In the genomic region with DNA sequence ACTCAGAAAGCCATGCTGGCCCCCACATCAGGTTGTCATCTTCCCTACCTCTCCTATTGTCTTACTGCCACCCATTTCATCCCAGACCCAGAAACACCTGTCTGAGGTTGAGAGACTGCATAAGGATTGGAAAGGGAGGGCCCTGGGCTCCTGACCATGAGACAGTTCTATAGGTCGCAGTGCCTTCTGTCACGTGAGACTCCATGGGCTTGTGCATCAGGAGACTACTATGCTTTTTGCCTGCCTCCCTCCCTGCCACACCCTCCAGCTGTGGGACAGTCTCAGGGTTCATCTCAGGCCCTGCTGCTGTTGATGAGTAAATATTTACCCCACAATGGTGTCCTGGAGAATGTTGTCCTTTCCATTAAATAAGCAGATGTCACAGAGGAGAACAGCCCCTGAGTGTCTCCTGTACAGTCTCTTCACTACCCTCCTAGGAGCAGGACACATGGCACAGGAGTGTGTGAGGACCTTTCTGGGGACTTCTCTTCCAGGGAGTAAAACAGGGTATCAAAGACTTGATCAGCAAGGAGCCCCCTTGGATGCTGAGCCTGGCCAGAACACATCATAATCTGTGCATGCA, we compare ENCODE assay signal across 30 mouse cellular contexts. TPM values are rescaled to one million over a fixed set of nuclear protein-coding genes. Genes with fewer than 3 reads are reported as not detected.
A peak's percentile ranks its signal among the peaks of the same experiment; 100 is the strongest.
DNase-seq lines count a peak whose midpoint lies in the region; ATAC-seq and TF ChIP-seq lines count a peak whose summit lies in the region.
"Had no signal": no experiment of that assay in that cellular context is flagged by ENCODE, and none has a peak within 500 bp of the region (broad histone marks: within the 10 kb centered on the region; RNA-seq: fewer than 3 reads in every experiment).

No protein-coding gene starts in this region.

- 0 out of 2 replicates have a peak, but pooled peaks have one; percentile 56 for ATAC-seq in intestine, embryonic 14.5 days (replicated peaks; ENCODE audit: low FRiP score, low TSS enrichment, low read depth)
- no peak for ATAC-seq in intestine, postnatal 0 days
- ATAC-seq in intestine, embryonic 16.5 days, result peak; percentile 53; the same call in 1 of the 2 replicates
- 0 out of 2 replicates have a peak, but pooled peaks have one; percentile 8 for ATAC-seq in stomach, postnatal 0 days (ENCODE audit: low FRiP score, low TSS enrichment)
- no peak for ATAC-seq in neural tube, embryonic 15.5 days (ENCODE audit: low FRiP score)
- ATAC-seq: forebrain, embryonic 15.5 days; hindbrain, embryonic 16.5 days; Patski had no signal

- DNase-seq in intestine, embryonic 14.5 days (ENCODE audit: low spot score), result no peak
- DNase-seq in stomach, postnatal 0 days (ENCODE audit: low spot score), result no peak
- DNase-seq in urinary bladder, postnatal 10 days (ENCODE audit: low spot score), result no peak
- DNase-seq: adrenal gland, adult 2 months; adrenal gland, postnatal 25 days; B cell, adult 2 months; cerebellum, adult 11-12 months; cerebellum, adult 8-10 months; cerebellum, postnatal 10 days; cerebellum, postnatal 36 days; embryo, embryonic 11 days; gastrocnemius, postnatal 36 days; heart, postnatal 10 days; heart, postnatal 36 days had no signal

- H3K27me3 ChIP-seq in intestine, embryonic 14.5 days (replicated peaks; ENCODE audit: control insufficient read depth, insufficient read depth, low read length), result no peaks in the 10 kb centered on the region
- H3K27me3 ChIP-seq in intestine, postnatal 0 days (replicated peaks; ENCODE audit: control insufficient read depth, insufficient read depth, low read length), result no peaks in the 10 kb centered on the region
- H3K27me3 ChIP-seq in intestine, embryonic 16.5 days (replicated peaks; ENCODE audit: control insufficient read depth, insufficient read depth, low read length), result no peaks in the 10 kb centered on the region
- no peaks in the 10 kb centered on the region for H3K27me3 ChIP-seq in stomach, postnatal 0 days (ENCODE audit: control insufficient read depth, insufficient read depth, low read length)
- no peaks in the 10 kb centered on the region for H3K27me3 ChIP-seq in neural tube, embryonic 15.5 days (replicated peaks)
- H3K27me3 ChIP-seq: CH12.LX; embryonic facial prominence, embryonic 13.5 days; forebrain, embryonic 12.5 days; forebrain, embryonic 15.5 days; heart, embryonic 12.5 days; heart, embryonic 15.5 days; hindbrain, embryonic 13.5 days; Patski had no signal

- TF ChIP-seq CTCF in intestine, postnatal 0 days (IDR thresholded peaks at IDR 0.05; ENCODE audit: low read depth), result no peak
- TF ChIP-seq CTCF in stomach, postnatal 0 days (IDR thresholded peaks at IDR 0.05; ENCODE audit: low read depth), result no peak

- no peak overlapping the region for H3K27ac ChIP-seq in intestine, embryonic 14.5 days (ENCODE audit: low read depth)
- no peak overlapping the region for H3K27ac ChIP-seq in intestine, postnatal 0 days (ENCODE audit: low read depth, low read length)
- no peak overlapping the region for H3K27ac ChIP-seq in intestine, embryonic 16.5 days (ENCODE audit: low read length)
- H3K27ac ChIP-seq in stomach, postnatal 0 days (replicated peaks), result no peak overlapping the region
- no peak overlapping the region for H3K27ac ChIP-seq in neural tube, embryonic 15.5 days (replicated peaks)
- H3K27ac ChIP-seq: embryonic facial prominence, embryonic 10.5 days; embryonic facial prominence, embryonic 13.5 days; forebrain, embryonic 12.5 days; forebrain, embryonic 15.5 days; heart, embryonic 15.5 days; hindbrain, embryonic 10.5 days; hindbrain, embryonic 13.5 days had no signal

- H3K4me2 ChIP-seq in intestine, embryonic 14.5 days (ENCODE audit: low read length), result no peak overlapping the region
- no peak overlapping the region for H3K4me2 ChIP-seq in intestine, postnatal 0 days (replicated peaks; ENCODE audit: low read depth)
- H3K4me2 ChIP-seq in intestine, embryonic 16.5 days (ENCODE audit: low read depth, low read length), result no peak overlapping the region
- no peak overlapping the region for H3K4me2 ChIP-seq in stomach, postnatal 0 days (replicated peaks; ENCODE audit: low read depth)
- no peak overlapping the region for H3K4me2 ChIP-seq in neural tube, embryonic 15.5 days
- H3K4me2 ChIP-seq: embryonic facial prominence, embryonic 13.5 days; forebrain, embryonic 12.5 days; forebrain, embryonic 15.5 days; heart, embryonic 12.5 days; heart, embryonic 15.5 days; hindbrain, embryonic 13.5 days had no signal

- H3K36me3 ChIP-seq in intestine, embryonic 14.5 days (ENCODE audit: control insufficient read depth, insufficient read depth, low read length), result no peaks in the 10 kb centered on the region
- H3K36me3 ChIP-seq in intestine, postnatal 0 days (ENCODE audit: control insufficient read depth, insufficient read depth), result no peaks in the 10 kb centered on the region
- H3K36me3 ChIP-seq in intestine, embryonic 16.5 days (ENCODE audit: control insufficient read depth, insufficient read depth, low read length), result no peaks in the 10 kb centered on the region
- no peaks in the 10 kb centered on the region for H3K36me3 ChIP-seq in stomach, postnatal 0 days (ENCODE audit: control insufficient read depth, insufficient read depth, low read length)
- no peaks in the 10 kb centered on the region for H3K36me3 ChIP-seq in neural tube, embryonic 15.5 days
- H3K36me3 ChIP-seq: embryonic facial prominence, embryonic 10.5 days; embryonic facial prominence, embryonic 13.5 days; forebrain, embryonic 12.5 days; forebrain, embryonic 15.5 days; G1E; heart, embryonic 12.5 days; heart, embryonic 15.5 days; hindbrain, embryonic 10.5 days; hindbrain, embryonic 13.5 days had no signal

- H3K9me3 ChIP-seq in intestine, embryonic 14.5 days (ENCODE audit: control insufficient read depth, low read length), result no peaks in the 10 kb centered on the region
- H3K9me3 ChIP-seq in intestine, postnatal 0 days (ENCODE audit: control insufficient read depth), result no peaks in the 10 kb centered on the region
- no peaks in the 10 kb centered on the region for H3K9me3 ChIP-seq in intestine, embryonic 16.5 days (ENCODE audit: control insufficient read depth, low read length)
- no peaks in the 10 kb centered on the region for H3K9me3 ChIP-seq in stomach, postnatal 0 days (ENCODE audit: control insufficient read depth, low read length)
- H3K9me3 ChIP-seq in neural tube, embryonic 15.5 days (replicated peaks), result no peaks in the 10 kb centered on the region
- H3K9me3 ChIP-seq: embryonic facial prominence, embryonic 10.5 days; embryonic facial prominence, embryonic 13.5 days; forebrain, embryonic 12.5 days; forebrain, embryonic 15.5 days; G1E; heart, embryonic 12.5 days; heart, embryonic 15.5 days; hindbrain, embryonic 10.5 days had no signal

- WGBS in intestine, embryonic 14.5 days, result 27% methylated on average over 2 of the region's 2 CpGs
- 49% methylated on average over 2 of the region's 2 CpGs for WGBS in intestine, postnatal 0 days
- 25% methylated on average over 2 of the region's 2 CpGs for WGBS in intestine, embryonic 16.5 days
- 32% methylated on average over 2 of the region's 2 CpGs for WGBS in stomach, postnatal 0 days
- WGBS in neural tube, embryonic 15.5 days, result 80% methylated on average over 2 of the region's 2 CpGs

- no peak for TF ChIP-seq EP300 in stomach, postnatal 0 days (optimal IDR thresholded peaks at IDR 0.05)

- no peak overlapping the region for H3K9ac ChIP-seq in intestine, embryonic 14.5 days (ENCODE audit: low read length)
- H3K9ac ChIP-seq in intestine, postnatal 0 days (ENCODE audit: low read depth, low read length), result no peak overlapping the region
- no peak overlapping the region for H3K9ac ChIP-seq in intestine, embryonic 16.5 days (ENCODE audit: low read depth, low read length)
- H3K9ac ChIP-seq in stomach, postnatal 0 days (ENCODE audit: low read length), result no peak overlapping the region
- H3K9ac ChIP-seq in neural tube, embryonic 15.5 days (replicated peaks), result no peak overlapping the region
- H3K9ac ChIP-seq: embryonic facial prominence, embryonic 13.5 days; forebrain, embryonic 12.5 days; forebrain, embryonic 15.5 days; heart, embryonic 12.5 days; heart, embryonic 15.5 days; hindbrain, embryonic 13.5 days had no signal

- H3K4me1 ChIP-seq in intestine, embryonic 14.5 days (replicated peaks; ENCODE audit: control insufficient read depth, insufficient read depth, low read length), result peaks cover 12% of the 10 kb centered on the region
- no peaks in the 10 kb centered on the region for H3K4me1 ChIP-seq in intestine, postnatal 0 days (replicated peaks; ENCODE audit: control insufficient read depth, insufficient read depth, low read length)
- H3K4me1 ChIP-seq in intestine, embryonic 16.5 days (ENCODE audit: control insufficient read depth, insufficient read depth, low read length), result peaks cover 6% of the 10 kb centered on the region; the same call in 1 of the 2 replicates
- no peaks in the 10 kb centered on the region; the same call in 1 of the 2 replicates for H3K4me1 ChIP-seq in stomach, postnatal 0 days (replicated peaks; ENCODE audit: control insufficient read depth, insufficient read depth)
- H3K4me1 ChIP-seq in neural tube, embryonic 15.5 days, result no peaks in the 10 kb centered on the region
- H3K4me1 ChIP-seq: embryonic facial prominence, embryonic 10.5 days; embryonic facial prominence, embryonic 13.5 days; forebrain, embryonic 15.5 days; heart, embryonic 12.5 days; heart, embryonic 15.5 days had no signal

- H3K4me3 ChIP-seq in intestine, embryonic 14.5 days (ENCODE audit: low read depth, low read length), result no peak overlapping the region
- H3K4me3 ChIP-seq in intestine, postnatal 0 days (ENCODE audit: low read depth, low read length), result no peak overlapping the region
- no peak overlapping the region for H3K4me3 ChIP-seq in intestine, embryonic 16.5 days (ENCODE audit: low read length)
- H3K4me3 ChIP-seq in stomach, postnatal 0 days (ENCODE audit: low read depth, low read length), result no peak overlapping the region
- H3K4me3 ChIP-seq in neural tube, embryonic 15.5 days (replicated peaks), result no peak overlapping the region
- H3K4me3 ChIP-seq: embryonic facial prominence, embryonic 10.5 days; embryonic facial prominence, embryonic 13.5 days; erythroblast, embryonic 14.5 days; forebrain, embryonic 12.5 days; forebrain, embryonic 15.5 days; heart, embryonic 12.5 days; heart, embryonic 15.5 days; hindbrain, embryonic 10.5 days; hindbrain, embryonic 13.5 days had no signal

RNA-seq across cellular contexts. Expression of a gene that starts 46.5 kb away (rescaled TPM):
- 153 and 168 TPM in 2 replicates for polyA plus RNA-seq in intestine, embryonic 14.5 days (2014; fragmentation: Nextera tagmentation; extraction: Ambion mirVana)
- 21.3 and 23.9 TPM in 2 replicates for polyA plus RNA-seq in intestine, postnatal 0 days (2015; fragmentation: Nextera tagmentation; extraction: Ambion mirVana)
- polyA plus RNA-seq in intestine, embryonic 16.5 days (2015; fragmentation: Nextera tagmentation; extraction: Ambion mirVana), result 99.5 and 120 TPM in 2 replicates
- polyA plus RNA-seq in stomach, postnatal 0 days (2015; fragmentation: Nextera tagmentation; extraction: Ambion mirVana), result 29.2 and 29.4 TPM in 2 replicates
- 25.7 and 66.8 TPM in 2 replicates for polyA plus RNA-seq in neural tube, embryonic 15.5 days (2015; fragmentation: Nextera tagmentation; extraction: Ambion mirVana)

RNA-seq across cellular contexts. Expression of a gene that starts 57.9 kb away (rescaled TPM):
- 2.5 and 2.7 TPM in 2 replicates for polyA plus RNA-seq in intestine, embryonic 14.5 days (2014; fragmentation: Nextera tagmentation; extraction: Ambion mirVana)
- 0.85 and 1.3 TPM in 2 replicates for polyA plus RNA-seq in intestine, postnatal 0 days (2015; fragmentation: Nextera tagmentation; extraction: Ambion mirVana)
- polyA plus RNA-seq in intestine, embryonic 16.5 days (2015; fragmentation: Nextera tagmentation; extraction: Ambion mirVana), result 1.5 and 1.8 TPM in 2 replicates
- 1.2 and 1.8 TPM in 2 replicates for polyA plus RNA-seq in stomach, postnatal 0 days (2015; fragmentation: Nextera tagmentation; extraction: Ambion mirVana)
- polyA plus RNA-seq in neural tube, embryonic 15.5 days (2015; fragmentation: Nextera tagmentation; extraction: Ambion mirVana), result 2.9 and 4.4 TPM in 2 replicates
- polyA plus RNA-seq: erythroblast, embryonic 14.5 days; G1E had no signal

Comparison
In these comparisons a context has a peak if more than half of its experiments do, and no peak if none do; other contexts are left out.
1. ATAC-seq: peak in intestine, embryonic 14.5 days (single experiment), intestine, embryonic 16.5 days (single experiment) and stomach, postnatal 0 days (single experiment); none in intestine, postnatal 0 days (single experiment) and neural tube, embryonic 15.5 days (single experiment).